Mouse (Mus musculus) E14TG2a.4 (cell line): ENCODE measurements at regions not wholly inside any gene's neighbourhood (a gene's known extent, or its start where the extent isn't known, plus 50 kb on each side); places are given as distances from the start of the nearest gene placed in this dataset.

Experiments
- H3K27me3 ChIP-seq: 2 replicates; pipeline ENCODE4 v1.6.1; 2014; ENCODE audit warnings: low read length, control low read depth; ENCODE audit not compliant: insufficient read depth
- H3K36me3 ChIP-seq: 2 replicates; pipeline ENCODE4 v1.6.1; 2014; ENCODE audit warnings: low read length, control low read depth; ENCODE audit not compliant: insufficient read depth
- H3K4me1 ChIP-seq: replicated peaks from 2 replicates; pipeline ENCODE4 v1.6.1; 2014; ENCODE audit warnings: low read depth, low read length, control low read depth
- H3K4me3 ChIP-seq: replicated peaks from 2 replicates; pipeline ENCODE4 v1.5.1; 2014; ENCODE audit warnings: mild to moderate bottlenecking, low read length
- H3K9me3 ChIP-seq: 2 replicates; pipeline ENCODE4 v1.6.1; 2014; ENCODE audit warnings: low read length, control low read depth
- CTCF ChIP-seq: conservative IDR thresholded peaks from 2 replicates; pipeline ENCODE4 v1.5.1; 2014; ENCODE audit warnings: low read length
- NANOG ChIP-seq: IDR thresholded peaks from 2 replicates; pipeline ENCODE4 v1.6.1; 2014; ENCODE audit warnings: borderline replicate concordance, low read length, mixed read lengths
- POU5F1 ChIP-seq: IDR thresholded peaks from 2 replicates; pipeline ENCODE4 v1.6.1; 2014; ENCODE audit warnings: low read length, borderline replicate concordance

DNA sequence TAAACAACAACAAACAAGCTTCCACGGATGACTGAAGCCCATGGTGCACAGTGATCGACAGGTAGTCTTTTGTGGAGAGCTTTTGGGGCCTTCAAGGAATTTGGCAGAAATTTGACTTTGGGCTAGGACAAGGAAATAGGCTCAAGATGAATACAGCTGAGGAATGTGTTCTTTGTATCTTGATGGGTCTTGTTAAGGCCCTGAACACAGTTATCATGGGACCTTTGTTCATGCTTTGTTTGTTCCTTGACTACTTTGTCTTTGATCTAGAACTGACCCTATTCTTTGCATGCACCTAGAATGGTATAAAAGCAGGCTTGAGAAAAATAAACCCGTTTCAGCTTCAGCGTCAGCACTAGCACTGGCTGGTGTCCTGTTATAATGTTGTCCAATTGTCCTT is 168.1 kb upstream of the Sp8 start:
- Histone ChIP-seq H3K27me3 (no peaks in the 10 kb centered on the region), H3K9me3 (no peaks in the 10 kb centered on the region), H3K36me3 (no peaks in the 10 kb centered on the region), H3K4me1 (no peaks in the 10 kb centered on the region), H3K4me3 (no peak overlapping the region)
- TF ChIP-seq POU5F1 (no peak), NANOG (peak; percentile 83)

GRCm38 (mm10) chr12:118661575-118661974 is 184.6 kb upstream of the Sp8 start:
- H3K9me3 ChIP-seq, result no peaks in the 10 kb centered on the region
- peaks cover 3% of the 10 kb centered on the region; the same call in 1 of the 2 replicates for H3K27me3 ChIP-seq
- no peak for TF ChIP-seq NANOG
- no peak for TF ChIP-seq POU5F1
- no peak for TF ChIP-seq CTCF
- H3K36me3 ChIP-seq, result no peaks in the 10 kb centered on the region
- no peak overlapping the region for H3K4me3 ChIP-seq
- H3K4me1 ChIP-seq, result peaks cover 53% of the 10 kb centered on the region

DNA sequence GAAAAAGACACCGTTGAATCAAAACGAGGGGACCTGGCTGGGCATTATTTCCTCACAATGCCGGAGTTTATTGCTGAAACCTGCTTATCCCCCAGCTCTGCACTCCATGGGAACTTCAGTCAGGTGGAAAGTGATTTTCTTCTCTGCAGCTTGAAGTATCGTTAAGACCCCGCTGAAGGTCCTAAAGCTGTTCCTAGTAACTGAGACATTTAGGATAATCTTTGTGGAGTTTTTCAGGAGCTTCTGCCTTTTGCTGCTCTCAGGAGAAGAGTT is 185.0 kb upstream of the Sp8 start:
- Histone ChIP-seq H3K4me3 (no peak overlapping the region), H3K9me3 (no peaks in the 10 kb centered on the region), H3K4me1 (peaks cover 55% of the 10 kb centered on the region), H3K36me3 (no peaks in the 10 kb centered on the region), H3K27me3 (peaks cover 3% of the 10 kb centered on the region; the same call in 1 of the 2 replicates)
- no peak for TF ChIP-seq CTCF
- no peak for TF ChIP-seq POU5F1
- TF ChIP-seq NANOG, result no peak

GRCm38 (mm10) chr12:118660384-118661213 is 185.5 kb upstream of the Sp8 start:
- H3K4me1 ChIP-seq, result peaks cover 55% of the 10 kb centered on the region
- H3K27me3 ChIP-seq, result peaks cover 3% of the 10 kb centered on the region; the same call in 1 of the 2 replicates
- H3K4me3 ChIP-seq, result no peak overlapping the region
- no peaks in the 10 kb centered on the region for H3K36me3 ChIP-seq
- TF ChIP-seq NANOG (no peak), POU5F1 (no peak), CTCF (no peak)
- H3K9me3 ChIP-seq, result no peaks in the 10 kb centered on the region

- Histone ChIP-seq H3K9me3 (no peaks in the 10 kb centered on the region), H3K4me1 (peaks cover 55% of the 10 kb centered on the region), H3K36me3 (no peaks in the 10 kb centered on the region), H3K4me3 (no peak overlapping the region), H3K27me3 (peaks cover 3% of the 10 kb centered on the region; the same call in 1 of the 2 replicates)
- TF ChIP-seq NANOG, result peak; percentile 84
- no peak for TF ChIP-seq CTCF
- TF ChIP-seq POU5F1, result peak; percentile 42; the same call in 1 of the 2 replicates
Measured at GRCm38 (mm10) chr12:118659240-118660120, 186.6 kb upstream of the Sp8 start.

GRCm38 (mm10) chr12:118650483-118651160 is 195.5 kb upstream of the Sp8 start:
- peaks cover 35% of the 10 kb centered on the region for H3K4me1 ChIP-seq
- TF ChIP-seq NANOG (peak; percentile 28; the same call in 1 of the 2 replicates), POU5F1 (no peak)
- no peaks in the 10 kb centered on the region for H3K27me3 ChIP-seq

GRCm38 (mm10) chr12:118649323-118649973 is 196.7 kb upstream of the Sp8 start:
- H3K36me3 ChIP-seq, result no peaks in the 10 kb centered on the region
- no peak overlapping the region for H3K4me3 ChIP-seq
- peaks cover 35% of the 10 kb centered on the region for H3K4me1 ChIP-seq
- H3K27me3 ChIP-seq, result no peaks in the 10 kb centered on the region
- TF ChIP-seq NANOG (no peak), CTCF (no peak), POU5F1 (no peak)
- peaks cover 7% of the 10 kb centered on the region; the same call in 1 of the 2 replicates for H3K9me3 ChIP-seq

More at GRCm38 (mm10) chr12:118650483-118651160, 195.5 kb upstream of the Sp8 start:
- no peak overlapping the region for H3K4me3 ChIP-seq
- H3K9me3 ChIP-seq, result peaks cover 7% of the 10 kb centered on the region; the same call in 1 of the 2 replicates
- H3K36me3 ChIP-seq, result no peaks in the 10 kb centered on the region

- H3K27me3 ChIP-seq, result no peaks in the 10 kb centered on the region
- H3K9me3 ChIP-seq, result peaks cover 7% of the 10 kb centered on the region; the same call in 1 of the 2 replicates
- peaks cover 35% of the 10 kb centered on the region for H3K4me1 ChIP-seq
- TF ChIP-seq CTCF, result no peak
- TF ChIP-seq POU5F1, result no peak
- TF ChIP-seq NANOG, result no peak
- H3K4me3 ChIP-seq, result no peak overlapping the region
- no peaks in the 10 kb centered on the region for H3K36me3 ChIP-seq
Measured at GRCm38 (mm10) chr12:118648673-118649072, 197.5 kb upstream of the Sp8 start.
